Mouse (Mus musculus) CH12.LX (cell line): ENCODE data around the gene Tinf2.

Experiments
- CHD2 ChIP-seq: IDR thresholded peaks from 2 replicates; pipeline ENCODE4 v1.6.1; 2011; ENCODE audit warnings: low read length, improper control_type of control experiment
- CTCF ChIP-seq, 2 experiments: IDR thresholded peaks in 1 of 2; conservative IDR thresholded peaks in 1 of 2; 2 replicates each; pipeline ENCODE4 v1.5.1; 2011 to 2012; ENCODE audit warnings: low read depth in 2 of 2, low read length in 2 of 2, improper control_type of control experiment in 1 of 2, inconsistent platforms in 1 of 2, mild to moderate bottlenecking in 1 of 2, moderate library complexity in 1 of 2
- EP300 ChIP-seq: IDR thresholded peaks from 2 replicates; pipeline ENCODE4 v1.6.1; 2011; ENCODE audit warnings: low read length, improper control_type of control experiment
- POLR2A ChIP-seq: IDR thresholded peaks from 2 replicates; pipeline ENCODE4 v1.6.1; 2011; ENCODE audit warnings: low read depth, mild to moderate bottlenecking, improper control_type of control experiment, low read length
- ZC3H11A ChIP-seq: IDR thresholded peaks from 2 replicates; pipeline ENCODE4 v1.6.1; 2012; ENCODE audit warnings: low read depth, mild to moderate bottlenecking, inconsistent platforms, low read length, improper control_type of control experiment
- ZNF384 ChIP-seq: IDR thresholded peaks from 2 replicates; pipeline ENCODE4 v1.6.1; 2012; ENCODE audit warnings: low read depth, low read length, improper control_type of control experiment, inconsistent platforms

GRCm38 (mm10) chr14:55730531-55731032, 49.0 kb upstream of the Tinf2 start:
- TF ChIP-seq POLR2A (no peak), CTCF (conservative IDR thresholded peaks at IDR 0.05 in 1 of 2, IDR thresholded peaks at IDR 0.05 in 1 of 2; ENCODE audit: low read depth in 2 of 2, low read length in 2 of 2) (no peak), ZC3H11A (no peak), EP300 (no peak), ZNF384 (no peak), CHD2 (no peak)
